Mouse (Mus musculus): ENCODE measurements around the gene Gsta1. TPM values are rescaled to one million over a fixed set of nuclear protein-coding genes. Genes with fewer than 3 reads are reported as not detected.
A peak's percentile ranks its signal among the peaks of the same experiment; 100 is the strongest.
"Not testable (repeated sequence)": the region's sequence is repeated elsewhere in the genome, so short reads cannot be mapped to it uniquely, and the experiment has no call there.

Gene Gsta1
- total RNA-seq (2021) = under 1 TPM in 1 of 2 experiments, not detected in 1; 0.41 TPM

DNA sequence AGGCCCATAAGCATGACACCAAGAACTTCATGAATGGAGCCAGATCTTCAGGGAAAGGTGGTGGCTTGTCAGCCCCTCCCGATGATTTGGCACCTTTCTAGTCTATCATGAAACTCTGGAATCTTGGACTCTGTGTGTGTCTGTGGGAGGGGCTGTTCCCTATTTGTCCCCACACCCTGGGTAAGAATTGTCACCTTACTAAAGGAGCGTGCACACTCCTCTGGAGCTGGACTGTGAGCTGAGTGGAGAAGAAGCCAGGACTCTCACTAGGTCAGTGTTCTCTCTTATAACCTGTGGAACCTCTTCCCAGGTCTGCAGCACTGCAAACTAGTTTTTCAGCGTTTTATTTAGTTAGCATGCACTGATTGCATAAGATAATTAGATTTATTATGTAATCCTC lies at the start of gene Gsta1:
Gene Gsta1, plus strand, starts transcription at position 196 of the 400 bp plus-strand sequence.
- DNase-seq = not testable (repeated sequence)

DNA sequence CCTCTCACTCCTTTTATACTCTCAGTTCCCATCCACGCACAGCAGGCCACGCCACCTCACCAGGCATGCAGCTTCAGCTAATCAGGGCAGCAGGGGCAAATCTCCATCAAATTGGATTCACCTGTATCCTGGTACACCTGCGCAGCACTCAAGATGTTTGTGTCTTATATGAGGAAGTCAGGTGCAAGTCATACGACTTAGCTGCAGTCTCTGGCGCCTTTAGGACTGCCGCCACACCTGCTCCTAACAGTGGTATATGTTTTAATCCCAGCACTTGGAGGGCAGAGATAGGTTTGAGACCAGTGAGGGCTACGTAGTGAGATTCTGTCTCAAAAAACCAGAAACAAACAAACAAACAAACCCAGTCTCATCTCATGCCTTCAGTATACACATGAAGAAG lies 48.0 kb upstream of the Gsta1 start, which contains the start of gene Gsta4:
Gene Gsta4, plus strand, starts transcription at position 301 of the 400 bp plus-strand sequence.
- not testable (repeated sequence) for DNase-seq

DNA sequence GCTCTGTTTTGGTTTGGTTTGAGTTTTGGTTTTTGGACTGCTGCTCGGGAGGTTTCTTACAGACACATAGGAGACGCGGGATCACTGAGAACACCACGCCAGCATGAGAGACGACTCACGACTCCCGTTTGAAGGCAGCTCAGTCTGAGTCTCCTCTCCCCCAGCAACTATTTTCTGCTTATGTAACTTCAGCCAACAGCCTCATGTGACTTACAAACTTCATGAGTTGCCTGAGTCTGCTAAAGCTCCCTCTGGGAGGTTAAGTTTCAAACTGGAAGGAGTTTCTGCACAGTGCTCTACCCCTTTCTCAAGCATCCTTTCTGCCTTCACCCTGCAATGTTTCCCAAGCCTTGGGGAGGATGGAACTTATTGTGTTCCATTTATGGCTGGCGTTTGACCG lies 44.8 kb upstream of the Gsta1 start:
- DNase-seq = no peak

DNA sequence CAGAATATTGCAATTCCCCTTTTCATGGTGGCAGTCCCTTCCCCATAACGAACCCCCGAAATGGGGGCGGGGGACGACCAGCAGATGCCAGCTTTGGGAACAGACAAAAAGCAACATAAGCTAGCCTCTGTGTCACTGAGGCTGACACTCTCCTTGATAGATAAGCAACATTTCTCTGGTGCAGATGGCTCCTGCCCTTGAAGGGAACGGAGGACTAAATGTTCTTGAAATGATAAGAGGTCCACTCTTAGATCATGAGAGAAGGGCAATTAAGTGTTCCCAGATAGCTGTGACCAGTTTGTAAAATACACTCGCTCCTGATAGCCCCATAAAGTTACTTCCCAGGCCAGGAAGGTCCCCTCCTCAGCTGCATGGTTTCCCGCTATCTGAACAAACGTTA lies 41.5 kb upstream of the Gsta1 start:
- DNase-seq = no peak

DNA sequence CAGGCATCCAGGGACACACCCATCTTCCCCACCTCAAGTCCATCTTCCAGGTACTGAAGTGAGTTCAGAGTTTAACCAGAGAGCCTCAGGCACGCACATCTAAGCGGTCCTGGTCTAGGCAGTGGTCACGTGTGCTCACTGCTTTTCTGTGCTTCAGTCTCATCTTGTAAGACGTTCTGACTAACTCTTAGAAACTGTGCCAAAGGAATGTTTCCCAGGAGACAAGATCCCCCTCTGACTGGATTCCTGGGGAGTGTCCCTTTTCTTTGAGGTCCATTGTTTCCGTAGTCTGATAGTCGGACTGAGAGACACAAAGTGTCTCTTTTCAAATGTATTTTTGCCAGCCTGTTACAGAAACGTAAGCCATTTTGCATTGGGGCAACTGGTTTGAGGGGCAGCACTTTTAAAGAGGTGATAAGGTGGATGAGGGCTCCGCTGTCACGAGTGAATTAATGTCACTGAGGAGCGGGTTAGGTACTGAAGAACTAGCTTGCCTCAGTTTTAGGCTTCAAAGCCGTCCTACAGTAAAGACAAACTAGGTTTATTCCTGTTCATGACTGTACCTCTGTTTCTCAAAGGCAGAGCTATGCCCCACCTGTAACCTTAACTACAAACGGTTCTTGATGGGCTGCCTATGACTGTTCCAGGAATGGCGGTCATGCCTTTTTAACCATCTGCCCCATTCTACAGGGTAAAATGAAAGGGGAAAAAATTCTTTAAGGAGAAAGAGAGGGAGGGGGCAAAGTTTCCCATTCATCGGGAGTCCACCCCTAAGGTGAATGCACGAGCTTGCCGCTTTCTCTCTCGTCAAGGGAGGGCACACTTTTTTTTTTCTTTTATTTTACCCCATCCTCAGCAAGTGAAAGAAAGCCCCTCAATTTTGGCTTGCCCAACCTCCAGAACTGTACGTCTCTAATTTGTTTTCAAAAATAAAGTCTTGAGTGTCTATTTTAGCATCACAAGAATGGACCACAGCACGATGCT lies 39.5 kb upstream of the Gsta1 start:
- DNase-seq = no peak

DNA sequence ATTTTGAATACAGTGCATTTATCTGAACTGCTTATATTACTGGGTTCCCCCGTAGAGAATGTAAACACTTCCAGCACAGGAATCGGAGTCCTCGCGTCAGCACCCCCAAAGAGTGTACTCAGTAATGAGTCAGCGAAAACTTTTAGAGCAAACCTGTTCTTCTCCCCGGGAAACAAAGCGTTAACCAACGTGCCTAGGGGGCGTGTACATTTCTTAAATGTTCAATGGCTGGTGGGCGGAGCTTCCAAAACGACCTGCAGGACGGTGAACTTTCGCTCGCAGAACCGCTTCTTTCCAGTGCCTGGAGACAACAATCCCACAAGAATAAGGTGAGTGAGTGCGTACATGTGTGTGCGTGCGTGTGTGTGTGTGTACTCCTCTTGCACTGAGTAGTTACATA lies 38.7 kb upstream of the Gsta1 start:
- DNase-seq = peak; percentile 66

DNA sequence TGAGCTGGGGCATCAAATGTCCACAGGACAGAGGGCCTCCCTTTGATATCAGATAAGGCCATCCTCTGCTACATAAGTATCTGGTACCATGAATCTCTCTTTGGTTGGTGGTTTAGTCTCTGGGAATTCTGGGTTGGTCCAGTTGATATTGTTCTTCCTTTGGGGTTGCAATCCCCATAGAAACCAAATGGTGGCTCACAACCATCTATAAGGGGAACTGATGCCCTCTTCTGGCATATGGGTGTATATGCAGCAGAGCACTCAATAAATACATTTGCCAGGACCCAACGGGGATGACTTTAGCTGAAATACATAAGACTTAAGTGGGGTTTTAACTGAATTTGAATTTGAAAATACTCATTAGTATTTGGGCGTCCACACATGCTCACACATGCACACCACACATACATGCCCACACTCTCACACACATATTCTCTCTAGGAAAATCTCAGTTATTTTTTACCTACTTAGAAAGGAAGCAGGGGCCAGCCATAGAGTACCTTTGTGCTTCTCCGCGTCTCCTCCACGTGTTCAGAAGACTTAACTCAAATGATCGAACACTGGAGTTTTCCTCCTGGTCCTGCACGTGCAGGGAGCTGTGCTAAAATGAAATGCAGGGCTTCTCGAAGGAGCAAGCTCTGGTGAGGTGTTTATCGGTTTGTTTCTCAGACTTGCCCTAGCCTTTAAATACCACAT lies 36.4 kb upstream of the Gsta1 start:
- peak; percentile 65 for DNase-seq

DNA sequence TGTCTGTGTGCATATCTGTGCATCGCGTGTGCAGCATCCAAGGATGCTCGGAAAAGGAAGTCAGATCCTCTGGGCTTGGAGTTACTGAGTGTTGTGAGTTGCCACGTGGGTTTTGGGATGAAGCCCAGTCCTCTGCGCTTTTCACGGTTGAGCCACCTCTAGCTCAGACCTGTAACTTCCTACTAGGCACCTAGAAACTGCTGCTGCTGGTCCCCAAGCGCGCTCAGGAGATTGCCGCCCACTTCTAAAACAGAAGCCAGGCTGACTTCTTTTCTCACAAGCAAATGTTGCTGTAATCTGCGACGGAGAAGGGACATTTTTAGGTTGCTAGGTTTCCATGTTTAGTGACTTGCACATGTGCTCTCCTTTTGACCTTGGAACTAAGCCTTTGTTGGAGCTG lies 35.4 kb upstream of the Gsta1 start:
- DNase-seq = no peak

DNA sequence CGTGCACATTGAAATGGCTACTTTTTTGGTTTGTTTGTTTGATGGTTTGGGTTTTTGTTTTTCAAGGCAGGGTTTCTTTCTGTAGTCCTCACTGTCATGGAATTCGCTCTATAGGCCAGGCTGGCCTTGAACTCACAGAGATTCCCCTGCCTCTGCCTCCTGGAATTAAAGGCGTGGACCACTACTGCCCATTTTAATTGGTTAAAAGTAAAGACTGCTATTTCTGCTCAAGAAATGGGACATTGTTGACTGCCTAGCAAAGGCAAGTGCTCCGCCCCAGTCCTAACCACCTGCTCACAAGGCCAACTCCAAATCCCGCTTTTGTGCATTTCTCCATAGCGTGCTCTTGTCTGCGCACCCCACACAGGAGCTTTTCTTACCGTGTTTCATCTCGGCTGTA lies 32.7 kb upstream of the Gsta1 start:
- no peak for DNase-seq

DNA sequence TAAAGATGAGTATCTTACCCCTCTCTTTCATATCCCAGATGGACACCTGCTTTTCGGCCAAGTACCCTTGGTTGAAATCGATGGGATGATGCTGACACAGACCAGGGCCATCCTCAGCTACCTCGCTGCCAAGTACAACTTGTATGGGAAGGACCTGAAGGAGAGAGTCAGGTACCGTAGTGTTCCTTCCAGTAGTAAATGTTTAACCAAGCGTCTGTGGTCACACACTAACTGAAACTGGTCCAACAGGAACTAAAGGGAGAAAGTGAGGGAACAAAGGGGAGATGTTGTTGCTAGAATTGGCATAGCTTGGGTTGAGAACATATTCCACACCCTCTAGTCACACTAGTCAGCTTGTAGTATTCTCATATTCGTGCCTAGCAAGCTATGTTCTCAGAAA lies 26.3 kb upstream of the Gsta1 start:
- no peak for DNase-seq

DNA sequence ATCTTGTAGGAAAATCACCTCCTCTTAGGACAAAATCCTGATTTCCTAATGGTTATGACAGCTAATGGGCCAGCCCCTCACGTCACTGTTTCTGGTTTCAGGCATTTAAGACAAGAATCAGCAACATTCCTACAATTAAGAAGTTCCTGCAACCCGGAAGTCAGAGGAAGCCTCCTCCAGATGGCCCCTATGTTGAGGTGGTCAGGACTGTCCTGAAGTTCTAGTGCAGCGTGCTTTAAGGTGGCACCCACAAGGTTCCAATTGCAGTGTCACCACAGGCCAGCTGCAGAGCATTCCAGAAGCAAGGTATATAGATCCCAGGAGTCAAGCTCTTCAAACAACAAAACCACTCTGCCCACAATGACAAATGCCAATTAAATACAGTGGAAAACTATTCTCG lies 21.5 kb upstream of the Gsta1 start:
- no peak for DNase-seq

DNA sequence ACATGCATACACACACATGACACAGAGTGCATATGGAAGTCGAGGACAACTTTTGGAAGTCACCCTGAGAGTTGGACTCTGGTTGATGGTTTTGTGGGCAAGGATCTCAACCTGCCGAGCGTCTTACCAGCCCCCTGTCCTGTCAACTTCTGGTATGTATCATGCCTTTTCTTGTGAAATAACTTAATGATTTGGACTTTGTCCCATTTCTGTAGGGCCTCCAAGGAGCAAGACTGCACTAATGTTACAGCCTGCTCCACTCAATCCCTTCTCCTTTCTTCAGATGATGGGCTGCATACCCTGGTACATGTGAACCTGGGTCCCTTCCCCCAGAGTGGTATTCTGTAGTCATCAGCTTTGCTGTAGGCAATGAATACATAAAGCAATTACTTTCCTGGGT lies 20.4 kb upstream of the Gsta1 start:
- no peak for DNase-seq

DNA sequence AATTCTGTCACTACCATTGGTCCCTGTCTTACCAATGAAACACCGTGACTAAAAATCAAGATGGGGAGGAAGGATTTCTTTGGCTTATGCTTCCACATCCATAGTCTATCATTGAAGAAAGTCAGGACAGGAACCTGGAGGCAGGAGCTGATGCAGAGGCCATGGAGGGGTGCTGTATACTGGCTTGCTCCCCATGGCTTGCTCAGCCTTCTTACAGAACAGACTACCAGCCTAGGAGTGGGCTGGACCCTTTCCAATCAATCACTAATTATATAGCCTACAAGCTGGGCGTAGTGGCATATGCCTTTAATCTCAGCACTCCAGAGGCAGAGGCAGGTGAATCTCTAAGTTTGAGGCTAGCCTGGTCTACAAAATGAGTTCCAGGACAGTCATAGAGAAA lies 19.6 kb upstream of the Gsta1 start:
- DNase-seq = no peak

DNA sequence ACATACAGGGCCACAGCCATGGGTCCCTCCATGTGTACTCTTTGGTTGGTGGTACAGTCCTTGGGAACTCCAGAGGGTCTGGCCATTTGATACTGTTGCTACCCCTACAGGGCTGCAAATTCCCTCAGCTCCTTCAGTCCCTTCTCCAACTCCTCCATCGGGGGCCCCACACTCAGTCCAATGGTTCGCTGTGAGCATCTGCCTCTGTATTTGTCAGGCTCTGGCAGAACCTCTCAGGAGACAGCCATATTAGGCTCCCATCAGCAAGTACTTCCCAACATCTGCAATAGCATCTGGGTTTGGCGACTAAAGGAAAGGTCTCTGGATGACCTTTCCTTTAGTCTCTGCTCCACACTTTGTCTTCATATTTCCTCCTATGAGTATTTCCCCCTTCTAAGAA lies 18.9 kb upstream of the Gsta1 start:
- DNase-seq = no peak

DNA sequence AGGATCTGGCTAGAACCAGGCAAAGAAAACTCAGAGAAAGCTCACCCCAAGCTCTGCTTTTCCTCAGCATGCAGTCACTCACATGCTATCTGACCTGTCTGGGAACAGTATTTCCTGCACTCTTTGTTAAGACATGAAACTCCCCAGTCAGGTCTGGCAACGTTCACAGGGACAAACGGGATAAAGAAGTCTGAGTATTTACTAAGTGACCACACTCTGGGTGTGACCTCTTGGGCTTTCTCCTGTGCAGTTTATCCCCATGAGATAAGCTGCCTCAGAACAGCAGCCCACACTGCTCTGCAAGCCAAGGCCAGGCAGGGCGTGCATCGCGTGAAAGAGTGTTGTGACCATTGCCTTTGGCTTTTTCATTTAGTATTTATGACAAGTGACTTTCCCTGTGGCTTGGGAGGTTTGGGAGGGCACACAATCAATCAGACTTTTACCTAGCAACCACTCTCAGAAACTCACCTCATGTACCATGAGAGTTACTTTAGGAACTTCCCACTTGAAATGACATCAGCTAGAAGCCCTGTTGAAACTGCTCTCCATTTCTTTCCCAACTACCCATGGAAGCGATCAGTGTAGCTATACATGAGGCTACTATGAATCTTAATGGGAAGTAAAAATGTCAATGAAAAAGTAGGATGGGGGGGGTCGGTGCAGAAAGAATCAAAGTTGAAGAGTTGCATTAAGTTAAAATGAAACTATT lies 18.0 kb upstream of the Gsta1 start:
- peak; percentile 46 for DNase-seq

DNA sequence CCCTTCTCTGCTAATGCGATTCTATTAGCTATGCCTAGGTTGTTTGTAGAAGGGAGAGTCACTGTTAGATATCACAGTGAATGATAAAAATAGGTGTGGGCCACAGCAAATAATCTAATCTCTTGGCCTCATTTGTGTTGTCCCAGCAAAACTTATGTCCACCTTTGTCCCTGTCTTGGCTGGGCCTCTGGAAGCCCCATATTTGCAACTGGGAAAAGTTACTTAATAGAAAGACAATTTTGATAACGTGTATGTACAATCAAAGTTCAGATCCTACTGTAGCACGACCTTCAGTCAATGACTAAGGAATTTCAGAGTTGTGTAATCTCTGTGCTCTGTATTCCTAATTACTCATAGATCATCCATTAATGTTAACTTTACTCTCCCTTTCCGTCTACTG lies 13.4 kb upstream of the Gsta1 start:
- DNase-seq = no peak

DNA sequence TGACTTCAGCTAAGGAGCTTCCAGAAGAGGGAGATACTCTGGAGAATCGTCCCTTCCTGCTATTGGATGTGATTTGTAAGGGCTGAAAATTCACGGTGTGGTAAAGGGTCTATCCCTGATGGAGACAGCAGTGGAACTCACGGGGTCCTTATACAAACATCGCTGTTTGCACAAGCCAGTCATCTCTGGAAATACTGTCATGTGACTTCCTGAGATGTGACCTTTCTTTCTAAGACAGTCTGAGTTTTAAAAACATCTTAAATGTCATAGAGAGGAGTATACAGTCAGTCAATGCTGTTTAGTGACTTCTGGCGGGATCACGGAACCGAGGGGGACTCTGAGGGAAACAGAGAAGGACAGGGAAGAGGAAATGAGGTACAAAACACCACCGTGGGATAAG lies 7.8 kb upstream of the Gsta1 start:
- no peak for DNase-seq

DNA sequence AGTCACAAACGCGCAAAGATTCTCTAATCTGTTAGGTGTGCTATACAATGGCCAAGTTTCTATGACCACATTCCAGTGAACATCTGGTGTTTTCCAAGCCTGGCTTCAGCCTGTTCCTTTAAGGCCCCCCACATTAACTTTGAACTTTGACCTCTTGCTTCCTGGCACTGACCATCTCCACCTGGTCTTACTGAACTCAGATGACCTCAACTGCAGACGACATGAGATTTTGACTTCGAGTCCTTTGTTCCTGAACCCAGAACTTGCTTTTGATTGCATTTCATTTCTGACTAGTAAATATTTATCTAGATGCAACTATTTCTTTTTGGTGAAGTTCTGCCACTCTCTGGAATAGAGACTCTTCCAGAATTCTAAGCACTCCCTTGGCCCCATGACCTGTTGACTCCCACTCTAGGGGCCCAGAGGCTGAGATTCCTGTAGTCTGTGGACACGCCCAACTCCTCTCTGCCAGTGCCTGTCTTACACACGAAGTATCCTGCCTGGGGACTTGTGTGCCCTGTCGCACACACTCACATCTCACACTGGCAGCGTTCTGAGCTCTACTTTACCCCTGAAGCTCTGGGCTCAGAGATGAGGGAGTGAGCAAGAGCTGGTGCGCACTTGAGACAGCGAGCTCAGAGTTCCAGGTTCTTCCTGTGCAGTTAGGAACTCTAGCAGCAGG lies 7.1 kb upstream of the Gsta1 start:
- no peak for DNase-seq

DNA sequence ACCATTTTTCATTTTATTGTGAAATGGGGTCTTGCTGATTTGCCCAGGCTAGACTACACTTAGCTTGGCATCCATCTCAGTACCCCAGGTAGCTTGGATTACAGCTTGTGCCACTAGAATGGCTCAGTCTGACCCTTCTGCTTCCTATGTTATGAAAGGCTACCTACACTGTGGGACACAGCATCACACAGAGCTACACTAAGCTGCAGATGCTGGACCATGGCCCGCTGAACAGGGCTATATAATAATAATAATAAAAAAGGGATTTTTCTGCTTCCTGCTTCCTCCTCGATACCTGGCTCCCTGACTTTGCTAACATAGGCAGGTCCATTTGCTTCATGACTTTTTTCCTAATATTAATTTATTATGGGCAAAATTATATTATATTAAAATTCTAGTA lies 6.0 kb upstream of the Gsta1 start:
- no peak for DNase-seq

DNA sequence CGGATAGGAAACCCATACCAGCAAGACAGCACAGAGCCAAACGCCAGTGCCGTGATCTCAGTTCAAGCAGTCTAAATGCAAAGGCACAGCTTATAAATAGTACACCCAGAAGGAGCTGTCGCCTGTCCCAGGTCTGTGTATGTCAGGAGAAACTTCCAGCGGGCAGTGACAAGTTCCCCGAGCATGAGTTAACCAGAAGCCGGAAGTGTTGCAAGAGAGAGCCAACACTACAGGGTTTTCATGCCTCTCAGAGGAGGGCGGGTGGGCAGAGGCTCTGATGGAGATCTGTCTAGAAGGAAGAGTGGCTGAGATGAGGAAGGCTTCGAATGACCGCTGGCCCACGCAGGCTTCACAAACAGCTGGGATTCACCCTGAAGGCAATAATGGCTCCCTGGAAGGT lies 5.2 kb upstream of the Gsta1 start:
- DNase-seq = no peak

DNA sequence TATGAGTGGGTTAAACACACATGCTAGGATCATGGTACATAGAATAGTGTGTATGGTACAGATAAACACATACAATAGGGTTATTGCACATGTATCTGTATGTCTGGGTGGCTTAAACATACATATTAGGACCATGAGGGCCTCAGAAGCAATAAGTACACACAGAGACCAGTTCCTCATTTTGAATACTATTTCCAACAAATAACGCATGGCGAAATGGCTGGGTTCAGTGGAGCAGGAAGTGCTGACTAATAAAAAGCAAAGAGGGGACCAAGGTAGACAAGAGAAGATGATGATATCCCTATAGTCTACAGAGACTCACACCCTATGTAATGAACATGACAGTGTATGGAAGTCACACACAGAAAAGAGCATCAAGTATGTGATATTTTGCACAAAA lies 2.3 kb upstream of the Gsta1 start:
- no peak for DNase-seq

DNA sequence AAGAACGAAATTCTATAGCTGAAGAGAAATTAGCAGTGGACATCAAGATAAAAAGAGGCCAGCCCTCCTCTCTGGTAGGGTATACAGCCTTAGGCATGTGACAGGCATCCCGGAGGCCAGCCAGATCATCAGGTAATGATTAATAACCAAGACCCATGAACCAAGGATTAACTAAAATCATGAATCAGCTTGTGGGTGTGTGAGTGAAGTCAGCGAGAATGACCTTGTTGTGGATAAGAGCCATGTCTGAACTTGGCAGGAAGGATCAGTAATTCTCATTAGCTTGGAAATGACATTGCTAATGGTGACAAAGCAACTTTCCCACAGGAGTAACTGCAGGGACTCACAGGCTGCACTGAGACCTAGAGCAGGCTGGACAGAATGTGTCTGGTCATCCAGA lies 798 bp upstream of the Gsta1 start:
- DNase-seq = not testable (repeated sequence)

Data from heart, postnatal 4 days (tissue).